Mouse (Mus musculus): ENCODE data around the gene Exoc3l. TPM values are rescaled to one million over a fixed set of nuclear protein-coding genes. Genes with fewer than 3 reads are reported as not detected.

Exoc3l gene
- total and polyA plus RNA-seq, 3 experiments: 4.4 to 10.9 (median 7.5) TPM

DNA sequence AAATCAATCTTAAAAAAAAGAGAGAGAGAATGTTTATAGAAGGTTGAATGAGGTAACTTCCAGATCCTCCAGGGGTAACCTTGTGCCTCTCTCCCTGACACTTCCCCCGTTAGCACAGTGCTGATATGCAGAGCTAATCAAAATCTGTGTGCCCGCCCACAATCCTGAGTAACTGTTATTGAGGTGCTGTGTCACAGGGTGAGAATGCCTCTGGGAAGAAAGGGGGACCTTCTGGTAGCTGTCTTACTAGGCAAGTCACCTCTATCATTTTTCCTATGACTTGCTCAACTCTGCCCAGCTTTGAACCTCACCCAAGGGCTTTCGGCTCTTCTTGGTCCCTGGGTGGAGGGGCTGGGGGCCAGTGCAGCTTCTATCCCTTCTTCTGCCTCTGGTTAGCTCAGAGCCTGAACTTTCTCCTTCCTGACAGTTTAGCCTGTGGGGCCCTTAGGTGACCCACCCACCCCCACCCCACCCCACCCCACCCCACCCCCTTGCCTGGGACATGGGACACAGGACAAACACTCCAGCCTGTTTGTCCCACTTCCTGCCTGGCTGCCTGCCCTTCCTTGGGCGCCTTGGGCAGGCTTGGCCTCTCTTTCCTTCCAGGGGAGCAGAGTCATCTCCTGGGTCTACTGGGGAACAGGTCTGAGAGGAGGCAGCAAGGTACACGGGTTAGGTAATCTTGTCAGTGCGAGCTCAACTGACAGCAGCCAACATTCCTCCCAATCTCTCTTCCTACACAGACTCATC, 44.2 kb upstream of the Exoc3l start:
- TF ChIP-seq USF2 (conservative IDR thresholded peaks at IDR 0.05; ENCODE audit: low read depth, low read length): no peak
- TF ChIP-seq TBP (conservative IDR thresholded peaks at IDR 0.05; ENCODE audit: low read depth, low read length): no peak
- no peak for TF ChIP-seq MAFK (IDR thresholded peaks at IDR 0.05; ENCODE audit: insufficient replicate concordance, low read length)
- TF ChIP-seq KAT2A (IDR thresholded peaks at IDR 0.05; ENCODE audit: insufficient replicate concordance, low read length): no peak
- Histone ChIP-seq H3K4me2 (ENCODE audit: insufficient read depth, low read depth, poor library complexity, severe bottlenecking) (no peak overlapping the region), H3K36me3 (replicated peaks in 1 of 2; ENCODE audit: control insufficient read depth in 1 of 2, insufficient read depth in 1 of 2, low read length in 1 of 2) (peaks cover 25 to 32% of the 10 kb centered on the region in 2 experiments), H3K27ac (ENCODE audit: insufficient read depth, low read depth) (no peak overlapping the region), H3K79me2 (replicated peaks; ENCODE audit: control insufficient read depth, extremely low read depth, insufficient read depth, poor library complexity, severe bottlenecking) (no peaks in the 10 kb centered on the region), H3K4me1 (ENCODE audit: control insufficient read depth in 1 of 2, insufficient read depth in 2 of 2) (peaks cover 0 to 26% of the 10 kb centered on the region in 2 experiments; a peak in 2 of 4 replicates), H3K9ac (ENCODE audit: insufficient read depth, low read depth) (no peak overlapping the region), H3K9me3 (replicated peaks; ENCODE audit: low read length) (no peaks in the 10 kb centered on the region), H3K27me3 (replicated peaks) (no peaks in the 10 kb centered on the region), H3K4me3 (replicated peaks in 1 of 3; ENCODE audit: low read depth in 2 of 3, low read length in 2 of 3, poor library complexity in 1 of 3) (no peak overlapping the region)
- in situ Hi-C loops (cut with MboI; ENCODE audit: low pct_ligation_motif_present, low pct_unique_long_range_greater_than_20kb, low sequenced_read_pairs) (no loop called here), dilution Hi-C loops (cut with MboI; ENCODE audit: extremely low pct_ligation_motif_present, extremely low pct_unique_long_range_greater_than_20kb, low sequenced_read_pairs) (no loop called here)
- no peak for DNase-seq (ENCODE audit: extremely low read depth)

DNA sequence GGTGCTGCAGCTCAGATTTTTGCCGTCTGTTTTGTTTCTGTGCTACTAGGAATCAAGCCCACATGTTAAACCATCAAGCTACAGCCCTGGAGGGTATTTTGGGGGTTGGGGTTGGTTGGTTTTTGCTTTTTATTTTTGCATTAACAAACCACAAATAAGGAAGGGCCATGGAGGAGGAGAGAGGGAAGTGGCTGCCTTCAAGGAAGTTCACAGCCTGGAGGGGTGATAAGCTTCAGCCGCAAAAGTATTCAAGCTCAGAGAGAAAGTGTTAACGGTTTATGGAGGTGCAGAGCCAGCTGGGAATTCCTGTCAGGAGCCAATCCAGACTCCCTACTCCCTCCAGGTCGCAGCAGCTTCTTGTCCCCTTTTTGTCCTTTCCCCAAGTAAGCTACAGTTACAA, 43.1 kb upstream of the Exoc3l start:
- DNase-seq (ENCODE audit: extremely low read depth): no peak
- Histone ChIP-seq H3K9ac (ENCODE audit: insufficient read depth, low read depth) (no peak overlapping the region), H3K36me3 (replicated peaks in 1 of 2; ENCODE audit: control insufficient read depth in 1 of 2, insufficient read depth in 1 of 2, low read length in 1 of 2) (peaks cover 29 to 41% of the 10 kb centered on the region in 2 experiments), H3K79me2 (replicated peaks; ENCODE audit: control insufficient read depth, extremely low read depth, insufficient read depth, poor library complexity, severe bottlenecking) (no peaks in the 10 kb centered on the region), H3K4me1 (ENCODE audit: control insufficient read depth in 1 of 2, insufficient read depth in 2 of 2) (peaks cover 0 to 17% of the 10 kb centered on the region in 2 experiments; a peak in 2 of 4 replicates), H3K9me3 (replicated peaks; ENCODE audit: low read length) (no peaks in the 10 kb centered on the region), H3K4me2 (ENCODE audit: insufficient read depth, low read depth, poor library complexity, severe bottlenecking) (no peak overlapping the region), H3K27me3 (replicated peaks) (no peaks in the 10 kb centered on the region), H3K27ac (ENCODE audit: insufficient read depth, low read depth) (no peak overlapping the region), H3K4me3 (replicated peaks in 1 of 3; ENCODE audit: low read depth in 2 of 3, low read length in 2 of 3, poor library complexity in 1 of 3) (no peak overlapping the region)
- dilution Hi-C loops (cut with MboI; ENCODE audit: extremely low pct_ligation_motif_present, extremely low pct_unique_long_range_greater_than_20kb, low sequenced_read_pairs): no loop called here
- in situ Hi-C loops (cut with MboI; ENCODE audit: low pct_ligation_motif_present, low pct_unique_long_range_greater_than_20kb, low sequenced_read_pairs): no loop called here
- TF ChIP-seq MEF2A (IDR thresholded peaks at IDR 0.05; ENCODE audit: borderline replicate concordance, low read depth, low read length) (no peak), JUND (conservative IDR thresholded peaks at IDR 0.05; ENCODE audit: low read depth, low read length) (no peak), ZMIZ1 (IDR thresholded peaks at IDR 0.05; ENCODE audit: low read depth, low read length) (no peak), JUN (IDR thresholded peaks at IDR 0.05; ENCODE audit: insufficient read depth, low read depth, low read length) (no peak), ZNF384 (IDR thresholded peaks at IDR 0.05; ENCODE audit: low read depth, low read length) (no peak), MXI1 (IDR thresholded peaks at IDR 0.05; ENCODE audit: low read depth, low read length) (no peak), USF1 (IDR thresholded peaks at IDR 0.05; ENCODE audit: low read depth, low read length) (no peak), E2F4 (IDR thresholded peaks at IDR 0.05; ENCODE audit: insufficient replicate concordance, low read depth, low read length) (no peak), IRF4 (IDR thresholded peaks at IDR 0.05; ENCODE audit: low read depth, low read length) (no peak), RAD21 (IDR thresholded peaks at IDR 0.05; ENCODE audit: low read depth, low read length) (no peak), HCFC1 (IDR thresholded peaks at IDR 0.05; ENCODE audit: low read depth, low read length) (no peak), ETS1 (conservative IDR thresholded peaks at IDR 0.05; ENCODE audit: low read depth, low read length) (no peak), TCF12 (IDR thresholded peaks at IDR 0.05; ENCODE audit: low read depth, low read length) (no peak), GABPA (IDR thresholded peaks at IDR 0.05; ENCODE audit: insufficient replicate concordance, low read depth, low read length) (no peak)

Data from CH12.LX (cell line).